Mouse (Mus musculus) heart, adult 2 months (tissue): Measurements from ENCODE around the gene Xpo4.

Experiments
- CTCF ChIP-seq: fragments of 200-600 bp; IDR thresholded peaks from 2 replicates; pipeline ENCODE4 v1.8.1; 2022; ENCODE audit warnings: antibody characterized with exemption, mild to moderate bottlenecking, moderate library complexity
- POLR2A ChIP-seq: fragments of 200-500 bp; IDR thresholded peaks from 2 replicates; pipeline ENCODE4 v1.6.1; 2011; ENCODE audit warnings: mild to moderate bottlenecking, low read depth, low read length, control low read depth; ENCODE audit not compliant: insufficient read depth

- TF ChIP-seq CTCF (no peak), POLR2A (no peak)
These were observed 864 bp downstream of the Xpo4 start for GRCm38 (mm10) chr14:57664311-57664821.
